Mouse (Mus musculus) c-Kit-positive CD71-positive TER-119-negative erythroid progenitor cells, embryonic 14.5 days (primary cell): ENCODE results near the gene Gm21977.
"Not testable (repeated sequence)": the region's sequence is repeated elsewhere in the genome, so short reads cannot be mapped to it uniquely, and the experiment has no call there.

Experiments used
- DNase-seq: peaks from one replicate; pipeline ENCODE4 v3.0.0-alpha.2; 2013; ENCODE audit warnings: low read depth

Gene Gm21977

DNA sequence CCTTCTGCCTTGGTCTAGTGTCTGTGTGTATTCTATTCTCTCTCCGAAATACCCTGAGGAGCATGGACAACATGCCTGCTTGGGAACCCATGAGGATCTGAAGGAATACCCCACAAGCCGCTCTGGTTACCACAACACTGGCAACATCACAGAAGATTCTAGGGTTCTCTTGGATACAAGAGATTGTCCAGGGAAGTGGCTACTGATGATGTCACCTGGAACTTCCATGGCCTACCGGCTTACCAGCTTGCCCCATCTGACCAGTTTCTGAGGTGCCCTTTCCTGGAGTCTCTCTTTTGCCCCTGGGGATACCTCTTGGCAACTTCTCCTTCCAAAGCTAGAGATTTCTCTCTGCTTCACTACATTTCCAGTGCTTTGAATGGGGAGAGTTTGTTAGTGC, at the start of gene Gm21977:
Gm21977 (minus strand) TSS at position 101 of the 400 bp plus-strand sequence.
- not testable (repeated sequence) for DNase-seq
